Mouse (Mus musculus) left cerebral cortex, postnatal 14 days (tissue): ENCODE results near the gene Kctd18. TPM values are rescaled to one million over a fixed set of nuclear protein-coding genes. Genes with fewer than 3 reads are reported as not detected.

Source experiments
- DNase-seq, 2 experiments: peaks; one replicate each; pipeline ENCODE4 v3.0.0; 2021 to 2022; ENCODE audit warnings: low spot score in 2 of 2, mixed read lengths in 1 of 2
- intact Hi-C: fragments of 180-260 bp; cut with DNase I; formaldehyde crosslinking; loops from one replicate; pipeline ENCODE4 v1.15.1; 2025
- total RNA-seq, 2 experiments: library from RNA; stranded (reverse); gene quantifications; 2 replicates each; pipeline ENCODE4 v1.2.3; 2021

Kctd18 gene
- total RNA-seq, 2 experiments from 2014 or later = 14.8 to 17.1 TPM

DNA sequence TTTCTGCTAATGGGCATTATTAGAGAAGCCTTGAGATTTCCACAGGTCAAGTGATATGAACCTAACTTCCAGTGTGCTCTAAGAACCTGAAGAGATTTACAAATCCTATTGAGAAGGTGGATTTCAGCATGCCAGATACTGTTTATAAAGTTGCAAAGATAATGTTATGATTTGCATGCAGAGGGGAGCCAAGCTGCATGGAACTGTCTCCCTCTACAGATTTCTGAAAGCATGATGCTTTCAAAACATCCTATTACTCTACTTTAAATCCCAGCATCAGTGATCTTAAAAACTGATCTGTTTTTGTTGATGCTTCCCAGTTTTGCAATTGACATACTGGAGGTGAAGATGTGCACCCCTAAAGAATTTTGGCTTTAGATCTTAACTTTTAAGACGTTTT is 84.5 kb downstream of the Kctd18 start:
- no peak for DNase-seq
- intact Hi-C loops = loop anchor here (5.0 kb wide), 1 partner anchor 507 kb away; no protein-coding TSS in a partner anchor

DNA sequence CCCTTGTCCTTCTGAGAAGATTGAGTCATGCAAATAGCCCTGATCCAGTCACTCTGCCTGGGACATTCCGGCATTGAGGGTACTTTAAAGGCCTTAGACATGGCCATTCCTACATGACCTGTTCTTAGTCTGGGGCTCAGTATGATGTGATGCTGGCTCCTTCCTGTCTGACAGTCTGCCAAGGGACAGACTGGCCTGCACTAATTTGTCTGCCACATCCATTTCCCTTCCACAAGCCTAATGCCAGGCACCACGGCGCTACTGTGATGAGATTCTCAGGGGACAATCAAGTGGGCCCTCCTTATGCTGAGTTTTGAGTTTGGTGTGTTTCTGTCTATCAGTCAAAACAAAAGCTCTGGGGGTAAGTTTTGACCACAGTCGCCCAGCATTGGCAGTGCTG is 100.2 kb downstream of the Kctd18 start:
- intact Hi-C loops = no loop called here
- DNase-seq = no peak

DNA sequence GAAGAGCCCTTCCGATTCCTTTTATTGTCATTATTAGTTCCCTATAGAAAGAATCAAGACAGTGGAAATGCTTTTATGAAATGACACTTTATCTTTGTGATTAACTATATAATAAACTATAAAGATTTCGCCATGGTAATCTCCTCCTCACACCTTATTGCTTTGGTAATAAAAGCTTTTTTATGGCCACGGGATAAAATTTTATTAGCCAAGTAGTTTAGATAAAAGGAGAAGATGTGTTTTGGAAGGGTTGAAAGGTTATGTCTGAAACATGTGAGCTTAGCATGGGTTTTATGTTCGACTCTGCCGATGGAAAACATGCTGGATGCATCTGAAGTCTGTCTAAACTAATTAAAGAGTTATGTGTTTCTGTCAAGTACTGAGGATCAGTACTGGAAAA is 101.4 kb downstream of the Kctd18 start:
- intact Hi-C loops = no loop called here
- DNase-seq = no peak

DNA sequence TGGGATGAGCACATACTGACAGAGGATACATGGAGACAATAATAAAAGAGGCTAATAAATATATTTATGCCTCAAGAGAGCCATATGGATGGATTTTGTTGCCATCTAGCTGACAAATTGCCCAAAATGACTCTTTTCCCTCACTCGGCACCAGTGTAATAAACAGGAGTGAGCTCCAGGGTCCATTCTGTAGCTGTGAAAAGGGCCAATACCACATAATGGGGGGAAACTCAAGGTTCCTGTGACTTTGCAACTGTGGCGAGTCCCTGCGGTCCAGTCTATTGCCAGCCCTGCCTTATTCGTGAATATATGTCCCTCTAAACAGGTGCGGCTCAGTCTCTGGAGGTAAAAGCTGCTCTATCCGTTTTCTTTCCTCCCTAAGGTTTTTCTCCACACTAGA is 107.2 kb downstream of the Kctd18 start:
- DNase-seq = no peak
- intact Hi-C loops = no loop called here

GRCm38 (mm10) chr1:57906312-57906711 is 112.4 kb downstream of the Kctd18 start:
- intact Hi-C loops = no loop called here
- DNase-seq = no peak

DNA sequence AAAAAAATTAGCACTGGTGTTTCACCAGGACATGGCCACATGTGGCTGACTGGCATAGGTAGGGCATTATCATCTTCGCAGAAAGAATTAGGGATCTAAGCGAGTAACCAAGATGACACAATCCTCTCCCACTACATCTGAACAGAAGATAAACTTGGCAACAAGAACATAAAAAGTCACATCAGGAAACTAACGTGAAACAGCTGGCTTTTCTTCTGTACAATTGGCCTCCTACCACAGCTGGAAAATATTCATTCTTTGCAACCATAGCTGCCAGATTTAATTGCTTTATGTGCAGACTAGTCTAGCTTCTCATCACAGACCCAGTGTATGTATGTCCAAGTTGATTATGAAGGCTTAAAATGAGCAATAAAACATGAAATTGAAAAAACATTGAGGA is 112.8 kb downstream of the Kctd18 start:
- DNase-seq = no peak
- intact Hi-C loops = no loop called here

Other genes with a start within 250 kb of the Kctd18 start
- 10 to 100 TPM; 55.1 to 60.1 TPM for gene Spats2l, start 244.8 kb downstream of the Kctd18 start, total RNA-seq
- gene Sgo2a, start 23.0 kb downstream of the Kctd18 start, total RNA-seq = under 1 TPM; 0.46 to 0.78 TPM
- 1 to 10 TPM; 1.6 to 1.7 TPM for gene Aox1, start 11.0 kb upstream of the Kctd18 start, total RNA-seq
- 1 to 10 TPM; 2.3 to 2.5 TPM for gene Aox3, start 94.2 kb upstream of the Kctd18 start, total RNA-seq
- gene Aox4, start 191.4 kb upstream of the Kctd18 start, total RNA-seq = 10 to 100 TPM in 1 of 2 experiments, 1 to 10 TPM in 1; 8.0 to 11.5 TPM